Mouse (Mus musculus) 3134 (cell line): ENCODE data around the gene Cyp2u1.
"Not testable (repeated sequence)": the region's sequence is repeated elsewhere in the genome, so short reads cannot be mapped to it uniquely, and the experiment has no call there.

ENCODE experiments used
- DNase-seq: peaks from one replicate; pipeline ENCODE4 v3.0.0-alpha.2; 2011; ENCODE audit warnings: low spot score; ENCODE audit not compliant: insufficient read length; ENCODE audit errors: extremely low read depth

Gene Cyp2u1

GRCm38 (mm10) chr3:131302452-131303319, at the start of gene Cyp2u1:
Gene Cyp2u1 (minus strand): TSS chr3:131303227.
- DNase-seq: peak; percentile 96

GRCm38 (mm10) chr3:131350539-131350938, 47.5 kb upstream of the Cyp2u1 start:
- no peak for DNase-seq

DNA sequence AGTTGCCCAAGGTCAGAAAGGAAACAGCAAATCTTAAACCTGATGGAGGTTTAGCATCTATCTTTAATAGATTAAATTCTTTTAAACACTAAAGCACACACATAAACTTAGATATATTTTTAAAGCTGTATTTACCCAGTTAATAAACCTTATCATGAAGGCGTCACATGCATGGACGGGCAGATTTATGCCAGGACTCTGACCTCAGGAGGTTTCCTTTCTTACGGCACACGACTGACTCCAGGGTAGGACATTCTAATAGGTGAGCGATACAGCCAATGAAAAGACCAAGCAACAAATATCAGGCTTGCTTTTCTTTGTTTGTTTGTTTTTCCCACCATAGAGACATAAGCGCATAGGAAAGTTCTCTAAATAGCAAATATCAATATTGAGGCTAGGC, 46.0 kb upstream of the Cyp2u1 start:
- DNase-seq: no peak

DNA sequence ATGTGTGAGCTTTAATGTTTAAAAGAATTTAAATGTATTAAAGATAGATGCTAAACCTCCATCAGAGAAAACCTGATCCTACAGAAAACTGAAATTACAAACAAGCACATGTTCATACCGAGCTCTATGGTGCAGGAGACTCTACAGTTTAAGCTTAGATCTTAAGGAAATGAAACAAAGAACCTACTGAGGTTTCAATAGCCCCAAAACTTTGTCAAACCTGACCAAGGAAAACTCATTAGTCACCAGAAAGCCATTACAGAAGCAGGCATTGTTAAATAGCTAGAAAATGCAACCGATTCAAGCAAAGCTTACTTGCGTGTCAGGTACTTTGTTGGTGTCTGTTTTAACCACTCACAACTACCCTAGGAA, 45.5 kb upstream of the Cyp2u1 start:
- DNase-seq: no peak

GRCm38 (mm10) chr3:131347831-131348578, 45.0 kb upstream of the Cyp2u1 start:
- peak; percentile 36 for DNase-seq

DNA sequence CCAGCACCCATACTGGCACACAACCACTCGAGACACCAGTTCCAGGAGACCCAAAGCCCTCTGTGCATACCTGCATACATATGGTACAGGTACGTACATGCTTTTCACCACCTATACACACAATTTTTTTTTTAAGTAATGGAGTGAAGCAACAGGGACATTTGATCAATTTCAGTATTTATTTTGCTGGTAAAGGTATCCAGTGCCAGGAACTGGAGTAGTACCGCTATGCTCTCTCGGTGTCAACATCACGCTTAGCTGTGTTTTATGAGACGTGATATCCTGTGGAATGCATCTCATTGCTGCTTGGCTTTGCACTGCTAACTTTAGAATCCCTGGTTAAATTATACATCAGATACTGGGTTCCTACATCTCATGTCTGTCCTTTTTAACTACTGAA, 42.9 kb upstream of the Cyp2u1 start:
- DNase-seq: no peak

DNA sequence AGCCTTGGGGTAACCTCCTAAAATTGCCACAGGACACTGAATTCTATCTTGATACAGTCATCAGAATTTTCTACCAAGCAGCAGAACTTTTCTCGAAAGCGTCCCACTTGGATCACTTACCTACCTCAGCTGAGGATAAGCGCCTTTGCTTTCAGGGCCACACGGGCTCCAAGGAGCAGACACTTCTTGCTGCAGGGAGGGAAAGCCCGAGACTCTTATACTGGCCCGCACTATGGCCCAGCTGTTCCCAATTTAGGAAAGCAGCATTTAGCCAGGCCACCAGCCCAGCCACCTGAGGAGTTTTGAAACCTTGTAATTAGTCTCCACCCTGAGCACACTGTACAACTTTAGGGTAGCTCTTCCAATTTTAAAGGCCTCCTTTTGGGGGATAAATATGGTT, 40.3 kb upstream of the Cyp2u1 start:
- DNase-seq: no peak

- no peak for DNase-seq
These were observed 37.9 kb upstream of the Cyp2u1 start for GRCm38 (mm10) chr3:131340885-131341284.

DNA sequence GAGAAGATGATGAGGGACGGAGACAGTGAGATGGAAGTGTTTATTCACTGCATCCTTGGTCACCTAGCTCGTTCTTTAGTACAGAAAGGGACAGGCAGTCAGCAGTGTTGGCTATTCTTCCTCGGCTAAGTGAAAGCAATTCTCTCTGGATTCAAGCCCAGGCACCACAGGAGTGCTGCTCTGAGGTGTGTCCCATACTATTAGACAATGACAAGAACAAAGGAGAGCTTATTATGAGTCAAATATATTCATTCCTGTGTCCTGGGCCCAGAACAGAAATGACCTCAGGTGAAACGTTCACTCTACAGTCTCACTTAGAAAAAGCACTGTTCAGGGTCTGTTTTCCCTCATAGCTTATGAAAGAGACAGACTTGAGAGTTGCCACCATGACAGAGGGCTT, 36.3 kb upstream of the Cyp2u1 start:
- no peak for DNase-seq

DNA sequence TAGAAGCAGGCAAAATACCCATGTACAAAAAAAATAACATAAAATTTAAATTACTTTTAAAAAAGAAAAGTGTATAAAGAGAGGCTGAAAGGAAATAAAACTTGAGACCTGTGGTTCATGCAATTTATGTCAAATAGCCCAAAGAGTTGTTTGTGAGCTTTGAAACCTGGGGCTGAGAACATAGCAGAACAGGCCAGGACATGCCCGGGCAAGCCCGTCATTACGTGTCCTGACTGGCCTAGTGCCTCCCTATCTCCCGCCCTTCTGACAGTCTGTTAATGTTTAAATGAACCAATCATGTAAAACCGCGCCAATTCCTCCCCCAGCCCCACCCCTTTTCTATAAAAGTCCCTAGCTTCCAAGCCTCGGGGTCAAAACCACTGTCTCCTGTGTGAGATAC, 34.7 kb upstream of the Cyp2u1 start:
- not testable (repeated sequence) for DNase-seq

DNA sequence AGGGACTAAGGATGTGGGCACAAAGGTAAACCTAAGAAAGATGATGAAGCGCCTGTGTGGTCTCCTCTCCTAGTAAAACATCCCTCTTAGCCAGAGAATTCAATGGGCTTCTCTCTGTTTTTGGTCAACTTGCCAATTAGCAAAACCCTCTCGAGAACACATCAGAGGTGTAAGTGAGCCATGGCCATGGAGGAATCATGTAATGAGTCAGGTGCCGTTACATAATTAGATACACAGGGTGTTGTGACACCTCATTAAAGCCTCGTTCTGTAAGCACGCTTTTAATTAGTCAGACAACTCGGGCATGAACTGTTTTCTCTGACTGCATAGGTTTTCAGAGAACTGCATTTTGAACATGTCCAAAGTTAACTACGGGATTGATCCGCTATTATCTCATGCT, 33.6 kb upstream of the Cyp2u1 start:
- no peak for DNase-seq

DNA sequence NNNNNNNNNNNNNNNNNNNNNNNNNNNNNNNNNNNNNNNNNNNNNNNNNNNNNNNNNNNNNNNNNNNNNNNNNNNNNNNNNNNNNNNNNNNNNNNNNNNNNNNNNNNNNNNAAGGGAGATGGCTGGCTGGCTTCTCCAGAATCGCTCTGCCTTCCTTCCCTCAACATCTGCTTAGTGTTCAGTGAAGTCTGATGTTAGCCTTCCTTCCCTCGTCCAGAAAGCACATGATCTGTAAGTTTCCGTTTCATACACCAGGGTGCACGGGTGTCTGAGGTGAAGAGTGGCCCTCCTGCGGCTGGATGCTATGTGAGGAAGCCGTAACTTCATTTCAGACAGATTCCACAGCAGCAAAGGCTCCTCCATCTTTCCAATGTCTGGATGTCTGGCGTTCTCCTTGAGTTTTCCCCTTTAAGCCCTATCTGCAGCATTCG, 32.1 kb upstream of the Cyp2u1 start:
- no peak for DNase-seq

DNA sequence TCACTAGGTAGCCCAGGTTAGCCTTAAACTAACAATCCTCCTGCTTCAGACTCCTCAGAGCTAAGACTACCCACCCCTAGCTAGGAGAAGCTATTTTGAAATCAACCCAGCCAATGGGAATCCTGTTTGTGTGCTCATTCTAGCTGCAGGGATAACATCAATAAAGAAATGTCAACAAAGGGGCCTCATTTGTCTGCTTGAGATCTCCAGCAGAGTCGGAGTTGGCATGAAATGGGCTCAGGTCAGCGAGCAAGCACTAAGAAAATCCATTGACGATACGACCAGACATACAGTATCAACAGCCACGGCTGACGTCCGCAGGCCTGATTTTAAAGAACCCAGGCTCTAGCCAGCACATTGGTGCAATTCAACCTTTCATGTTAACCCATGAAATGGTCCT, 24.2 kb upstream of the Cyp2u1 start:
- no peak for DNase-seq

DNA sequence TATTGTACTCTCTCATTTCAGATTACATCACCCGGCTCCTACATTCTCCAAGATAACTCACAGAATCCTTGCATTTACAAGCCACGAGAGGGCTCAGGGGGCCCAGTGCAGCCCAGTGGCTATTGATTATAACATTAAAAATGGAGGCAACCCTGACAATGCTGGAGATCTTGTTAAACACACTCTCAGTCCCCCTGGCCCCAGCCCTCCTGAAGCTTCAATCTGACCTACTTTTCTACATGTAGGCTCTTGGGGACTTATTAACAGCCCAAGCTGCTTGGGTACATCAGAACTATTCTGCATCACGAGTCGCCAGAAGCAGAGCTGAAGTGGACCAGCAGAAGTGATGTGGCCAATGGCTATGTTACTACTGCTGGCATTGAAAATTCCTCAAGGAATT, 23.6 kb upstream of the Cyp2u1 start:
- no peak for DNase-seq

DNA sequence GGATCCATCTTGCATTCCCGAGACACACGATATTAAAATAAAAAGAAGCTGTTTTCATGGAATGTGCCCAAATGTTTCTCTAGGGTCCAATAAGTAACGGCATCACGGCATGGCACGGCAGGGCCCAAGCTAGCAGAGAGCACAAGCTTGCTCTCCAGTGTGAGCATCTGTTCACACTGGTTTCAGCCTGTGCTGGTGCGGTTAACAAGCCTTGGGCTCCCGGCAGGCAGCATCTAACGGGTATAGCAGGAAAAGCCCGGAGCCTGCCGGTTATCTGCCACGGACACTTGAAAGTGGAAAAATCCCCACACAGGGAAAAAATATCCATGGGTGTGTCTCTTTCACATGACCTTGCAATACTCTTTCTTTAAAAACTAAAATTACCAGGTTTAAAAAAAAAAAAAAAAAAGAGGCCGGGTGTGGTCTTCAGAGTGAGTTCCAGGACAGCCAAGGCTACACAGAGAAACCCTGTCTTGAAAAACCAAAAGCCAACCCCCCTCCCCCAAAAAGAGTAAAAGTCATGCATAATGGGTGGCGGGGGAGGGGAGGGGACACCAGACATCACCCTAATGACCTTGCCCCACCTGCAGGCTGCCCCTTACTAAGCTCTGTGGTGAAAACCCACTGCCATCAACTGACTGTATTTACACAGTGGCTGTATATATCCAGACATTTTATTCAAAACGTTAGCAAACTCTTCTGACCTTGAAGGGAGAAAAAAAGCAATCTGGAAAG, 19.2 kb upstream of the Cyp2u1 start:
- no peak for DNase-seq

DNA sequence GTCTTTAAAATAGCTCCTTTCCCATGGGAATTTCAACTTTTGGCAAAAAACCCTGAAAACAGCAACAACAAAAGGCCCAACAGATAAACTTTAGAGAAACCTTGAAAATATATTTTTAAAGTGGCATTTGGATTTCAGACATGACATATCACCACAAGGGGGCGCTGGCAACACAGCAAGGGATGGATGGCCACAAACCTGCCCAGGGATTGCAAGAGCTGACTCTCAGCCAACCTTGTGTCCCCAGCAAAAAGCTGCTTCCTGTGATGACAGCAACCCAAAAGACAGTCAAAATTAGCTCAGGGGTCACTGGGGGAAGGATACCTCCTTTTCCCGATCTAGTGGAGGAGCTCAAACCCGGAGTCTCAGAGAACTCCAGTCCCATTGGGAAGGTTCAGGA, 17.2 kb upstream of the Cyp2u1 start:
- DNase-seq: peak; percentile 34

DNA sequence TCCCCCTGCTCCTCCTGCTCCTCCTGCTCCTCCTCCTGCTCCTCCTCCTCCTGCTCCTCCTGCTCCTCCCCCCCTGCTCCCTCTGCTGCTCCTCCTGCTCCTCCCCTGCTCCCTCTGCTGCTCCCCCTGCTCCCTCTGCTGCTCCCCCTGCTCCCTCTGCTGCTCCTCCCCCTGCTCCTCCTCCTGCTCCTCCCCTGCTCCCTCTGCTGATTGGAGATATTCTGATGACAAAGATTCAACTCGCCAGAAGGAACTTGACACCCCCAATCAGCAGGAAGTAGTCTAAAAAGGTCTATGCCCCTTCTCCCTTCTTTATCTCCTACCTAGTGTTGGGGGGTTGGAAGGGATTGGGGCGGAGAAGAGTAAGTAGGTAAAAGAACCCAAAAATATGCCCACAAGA, 15.2 kb upstream of the Cyp2u1 start:
- no peak for DNase-seq

GRCm38 (mm10) chr3:131317126-131317525, 14.1 kb upstream of the Cyp2u1 start:
- no peak for DNase-seq

GRCm38 (mm10) chr3:131315957-131316510, 13.0 kb upstream of the Cyp2u1 start:
- DNase-seq: no peak

GRCm38 (mm10) chr3:131312340-131312739, 9.3 kb upstream of the Cyp2u1 start:
- DNase-seq: no peak

GRCm38 (mm10) chr3:131310572-131310971, 7.5 kb upstream of the Cyp2u1 start:
- no peak for DNase-seq
